10 mouse cellular contexts compared by ENCODE assay signal in the genomic region with DNA sequence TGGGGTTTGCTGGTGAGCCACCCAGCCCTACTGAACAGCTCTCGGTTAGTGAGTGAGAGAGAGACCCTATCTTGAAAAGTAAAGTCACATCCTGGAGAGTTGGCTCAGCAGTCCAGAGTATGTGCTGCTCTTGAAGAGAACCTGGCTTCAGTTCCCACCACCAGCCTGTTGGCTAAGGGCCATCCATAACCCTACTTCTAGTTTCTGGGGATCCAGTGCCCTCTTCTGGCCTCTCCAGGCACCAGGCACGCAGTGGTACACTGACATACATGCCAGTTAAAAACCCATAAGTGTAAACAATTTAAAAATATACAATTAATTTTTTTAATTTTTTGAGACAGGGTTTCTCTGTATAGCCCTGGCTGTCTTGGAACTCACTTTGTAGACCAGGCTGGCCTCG. TPM values are rescaled to one million over a fixed set of nuclear protein-coding genes. Genes with fewer than 3 reads are reported as not detected.
DNase-seq lines count a peak whose midpoint lies in the region; ATAC-seq and TF ChIP-seq lines count a peak whose summit lies in the region.
"Had no signal": no experiment of that assay in that cellular context is flagged by ENCODE, and none has a peak within 500 bp of the region (broad histone marks: within the 10 kb centered on the region; RNA-seq: fewer than 3 reads in every experiment).

No protein-coding gene starts in this region.

- peaks cover 11% of the 10 kb centered on the region; the same call in 1 of the 2 replicates for H3K79me2 ChIP-seq in CH12.LX (replicated peaks; ENCODE audit: control insufficient read depth, extremely low read depth, insufficient read depth, poor library complexity, severe bottlenecking)

- H3K4me2 ChIP-seq in CH12.LX (ENCODE audit: insufficient read depth, low read depth, poor library complexity, severe bottlenecking): no peak overlapping the region; the same call in 1 of the 2 replicates
- H3K4me2 ChIP-seq in forebrain, embryonic 12.5 days: no peak overlapping the region
- H3K4me2 ChIP-seq: embryonic facial prominence, embryonic 15.5 days; hindbrain, embryonic 13.5 days had no signal

- peaks cover 4 to 58% of the 10 kb centered on the region in 2 experiments; a peak in 3 of 4 replicates for H3K4me1 ChIP-seq in CH12.LX (ENCODE audit: control insufficient read depth in 1 of 2, insufficient read depth in 2 of 2)
- H3K4me1 ChIP-seq in bone marrow, adult 2 months (ENCODE audit: control insufficient read depth, insufficient read depth, low read length): peaks cover 2% of the 10 kb centered on the region; the same call in 1 of the 2 replicates
- peaks cover 9% of the 10 kb centered on the region for H3K4me1 ChIP-seq in forebrain, embryonic 12.5 days

- no peak overlapping the region for H3K4me3 ChIP-seq in left cerebral cortex, adult 2 months
- H3K4me3 ChIP-seq in CH12.LX (replicated peaks in 1 of 3; ENCODE audit: low read depth in 2 of 3, low read length in 2 of 3, poor library complexity in 1 of 3): no peak overlapping the region
- no peak overlapping the region for H3K4me3 ChIP-seq in bone marrow, adult 2 months (replicated peaks; ENCODE audit: control insufficient read depth, low read depth, low read length)
- H3K4me3 ChIP-seq in forebrain, embryonic 12.5 days (replicated peaks): no peak overlapping the region
- H3K4me3 ChIP-seq: embryonic facial prominence, embryonic 15.5 days; hindbrain, embryonic 13.5 days had no signal

- no peak for ATAC-seq in forebrain, embryonic 12.5 days (ENCODE audit: low FRiP score)

- no peak for DNase-seq in left cerebral cortex, adult 2 months (ENCODE audit: extremely low spot score in 1 of 2, low spot score in 2 of 2)
- DNase-seq in left cerebral cortex, postnatal 4 days: no peak
- peak; percentile 71 for DNase-seq in CH12.LX (ENCODE audit: extremely low read depth)
- peak; percentile 59 for DNase-seq in naive thymus-derived CD4-positive, alpha-beta T cell, adult 2 months (ENCODE audit: low read depth)
- no peak for DNase-seq in heart, postnatal 14 days
- DNase-seq: cerebellum, adult 9-10 months had no signal

- TF ChIP-seq POLR2A in CH12.LX (IDR thresholded peaks at IDR 0.05; ENCODE audit: low read depth, low read length): no peak
- TF ChIP-seq POLR2A in bone marrow, adult 2 months (IDR thresholded peaks at IDR 0.05; ENCODE audit: borderline replicate concordance, control insufficient read depth, low read depth, low read length): no peak

- dilution Hi-C loops in CH12.LX (cut with MboI; ENCODE audit: extremely low pct_ligation_motif_present, extremely low pct_unique_long_range_greater_than_20kb, low sequenced_read_pairs): no loop called here

- H3K9ac ChIP-seq in CH12.LX (ENCODE audit: insufficient read depth, low read depth): no peak overlapping the region
- H3K9ac ChIP-seq in forebrain, embryonic 12.5 days: no peak overlapping the region
- H3K9ac ChIP-seq: embryonic facial prominence, embryonic 15.5 days; hindbrain, embryonic 13.5 days had no signal

- peak; percentile 71 for TF ChIP-seq RAD21 in CH12.LX (IDR thresholded peaks at IDR 0.05; ENCODE audit: low read depth, low read length)

- H3K36me3 ChIP-seq in CH12.LX (replicated peaks in 1 of 2; ENCODE audit: control insufficient read depth in 1 of 2, insufficient read depth in 1 of 2, low read length in 1 of 2): peaks cover 5 to 45% of the 10 kb centered on the region in 2 experiments
- H3K36me3 ChIP-seq in forebrain, embryonic 12.5 days (replicated peaks): peaks cover 7% of the 10 kb centered on the region

- 87% methylated on average over 3 of the region's 3 CpGs for WGBS in bone marrow, adult 2 months
- WGBS in forebrain, embryonic 12.5 days: 82% methylated on average over 3 of the region's 3 CpGs

- intact Hi-C loops in left cerebral cortex, adult 2 months (cut with DNase I): no loop called here
- intact Hi-C loops in left cerebral cortex, postnatal 4 days (cut with DNase I): no loop called here
- intact Hi-C loops in heart, postnatal 14 days (cut with DNase I): no loop called here

- no peaks in the 10 kb centered on the region for H3K9me3 ChIP-seq in CH12.LX (replicated peaks; ENCODE audit: low read length)
- no peaks in the 10 kb centered on the region for H3K9me3 ChIP-seq in forebrain, embryonic 12.5 days
- H3K9me3 ChIP-seq: embryonic facial prominence, embryonic 15.5 days; hindbrain, embryonic 13.5 days had no signal

- TF ChIP-seq CTCF in left cerebral cortex, adult 2 months (IDR thresholded peaks at IDR 0.05): peak; percentile 4; the same call in 1 of the 2 replicates
- peak in 1 of 2 experiments; percentile 77; a peak in 2 of 4 replicates for TF ChIP-seq CTCF in CH12.LX (conservative IDR thresholded peaks at IDR 0.05 in 1 of 2, IDR thresholded peaks at IDR 0.05 in 1 of 2; ENCODE audit: low read depth in 2 of 2, low read length in 2 of 2)
- peak; percentile 54; the same call in 1 of the 2 replicates for TF ChIP-seq CTCF in bone marrow, adult 2 months (IDR thresholded peaks at IDR 0.05; ENCODE audit: control insufficient read depth, insufficient read depth, low read length)

- in situ Hi-C loops in CH12.LX (cut with MboI; ENCODE audit: low pct_ligation_motif_present, low pct_unique_long_range_greater_than_20kb, low sequenced_read_pairs): no loop called here

- H3K27ac ChIP-seq in left cerebral cortex, adult 2 months: no peak overlapping the region
- no peak overlapping the region for H3K27ac ChIP-seq in CH12.LX (ENCODE audit: insufficient read depth, low read depth)
- H3K27ac ChIP-seq in bone marrow, adult 2 months (ENCODE audit: control insufficient read depth, insufficient read depth, low read depth, low read length, poor library complexity): no peak overlapping the region
- no peak overlapping the region for H3K27ac ChIP-seq in forebrain, embryonic 12.5 days
- H3K27ac ChIP-seq: embryonic facial prominence, embryonic 15.5 days; hindbrain, embryonic 13.5 days had no signal

- TF ChIP-seq EP300 in CH12.LX (IDR thresholded peaks at IDR 0.05; ENCODE audit: low read length): no peak

- H3K27me3 ChIP-seq in CH12.LX (replicated peaks): no peaks in the 10 kb centered on the region
- no peaks in the 10 kb centered on the region for H3K27me3 ChIP-seq in forebrain, embryonic 12.5 days
- H3K27me3 ChIP-seq: embryonic facial prominence, embryonic 15.5 days; hindbrain, embryonic 13.5 days had no signal

TF ChIP-seq in CH12.LX, 34 proteins besides CTCF, POLR2A, EP300 and RAD21 (continues in another document):
- 0 out of 2 replicates have a peak, but pooled peaks have one; percentile 20 for TF ChIP-seq SIN3A (IDR thresholded peaks at IDR 0.05; ENCODE audit: low read length)
- TF ChIP-seq CHD1 (IDR thresholded peaks at IDR 0.05; ENCODE audit: low read depth, low read length): no peak
- TF ChIP-seq ETS1 (conservative IDR thresholded peaks at IDR 0.05; ENCODE audit: low read depth, low read length): no peak
- no peak for TF ChIP-seq UBTF (IDR thresholded peaks at IDR 0.05; ENCODE audit: low read depth, low read length)

RNA-seq across cellular contexts. Expression of gene Ifi35, which starts 2.2 kb away (rescaled TPM):
- 1 to 10 TPM; 2.4 to 3.2 TPM for total RNA-seq in left cerebral cortex, adult 2 months (2021)
- total RNA-seq in left cerebral cortex, postnatal 4 days (2021): 1 to 10 TPM in 1 of 2 experiments, under 1 TPM in 1; 0.84 to 1.4 TPM
- total RNA-seq in CH12.LX (2012; rRNA removed) (49.3 and 59.3 TPM in 2 replicates), CH12.LX (2014; rRNA removed) (74.9 and 79.1 TPM in 2 replicates)
- polyA plus RNA-seq in CH12.LX (2012; ENCODE audit: insufficient read length, low read depth): 63.7 and 67.6 TPM in 2 replicates
- 24.9 and 45.0 TPM in 2 replicates for polyA plus RNA-seq in bone marrow, adult 2 months (2011; ENCODE audit: insufficient read depth, insufficient read length, low replicate concordance, missing spikeins)
- total RNA-seq in heart, postnatal 14 days (2021): 10 to 100 TPM; 12.2 TPM
- polyA plus RNA-seq in forebrain, embryonic 12.5 days (2016; fragmentation: Nextera tagmentation; extraction: Ambion mirVana): 2.2 TPM in 2 replicates

RNA-seq across cellular contexts. Expression of gene Rpl27, which starts 8.3 kb away (rescaled TPM):
- total RNA-seq in left cerebral cortex, adult 2 months (2021): 10 to 100 TPM; 31.5 to 34.7 TPM
- total RNA-seq in left cerebral cortex, postnatal 4 days (2021): 10 to 100 TPM; 68.9 to 71.3 TPM
- total RNA-seq in CH12.LX (2012; rRNA removed) (3,039 and 3,055 TPM in 2 replicates), CH12.LX (2014; rRNA removed) (5,415 and 5,728 TPM in 2 replicates)
- 881 and 909 TPM in 2 replicates for polyA plus RNA-seq in CH12.LX (2012; ENCODE audit: insufficient read length, low read depth)
- 532 and 941 TPM in 2 replicates for polyA plus RNA-seq in bone marrow, adult 2 months (2011; ENCODE audit: insufficient read depth, insufficient read length, low replicate concordance, missing spikeins)
- 10 to 100 TPM; 49.7 to 52.9 TPM for total RNA-seq in heart, postnatal 14 days (2021)
- polyA plus RNA-seq in forebrain, embryonic 12.5 days (2016; fragmentation: Nextera tagmentation; extraction: Ambion mirVana): 354 and 378 TPM in 2 replicates

RNA-seq across cellular contexts. Expression of gene Rnd2, which starts 14.4 kb away (rescaled TPM):
- total RNA-seq in left cerebral cortex, adult 2 months (2021): 100 to 1,000 TPM; 141 to 159 TPM
- 10 to 100 TPM; 70.3 to 72.3 TPM for total RNA-seq in left cerebral cortex, postnatal 4 days (2021)
- total RNA-seq in CH12.LX (2012; rRNA removed): 2.8 and 3.4 TPM in 2 replicates
- 1.1 and 1.4 TPM in 2 replicates for total RNA-seq in CH12.LX (2014; rRNA removed)
- polyA plus RNA-seq in CH12.LX (2012; ENCODE audit: insufficient read length, low read depth): 4.5 and 4.6 TPM in 2 replicates
- 1.0 and 1.7 TPM in 2 replicates for polyA plus RNA-seq in bone marrow, adult 2 months (2011; ENCODE audit: insufficient read depth, insufficient read length, low replicate concordance, missing spikeins)
- total RNA-seq in heart, postnatal 14 days (2021): 1 to 10 TPM; 5.9 to 6.7 TPM
- 101 and 105 TPM in 2 replicates for polyA plus RNA-seq in forebrain, embryonic 12.5 days (2016; fragmentation: Nextera tagmentation; extraction: Ambion mirVana)

RNA-seq across cellular contexts. Expression of gene Vat1, which starts 15.6 kb away (rescaled TPM):
- 10 to 100 TPM; 33.4 to 36.8 TPM for total RNA-seq in left cerebral cortex, adult 2 months (2021)
- total RNA-seq in left cerebral cortex, postnatal 4 days (2021): 100 to 1,000 TPM; 107 to 112 TPM
- total RNA-seq in CH12.LX (2012; rRNA removed): 20.2 and 29.9 TPM in 2 replicates
- total RNA-seq in CH12.LX (2014; rRNA removed): 14.5 and 14.9 TPM in 2 replicates
- polyA plus RNA-seq in CH12.LX (2012; ENCODE audit: insufficient read length, low read depth): 46.0 and 49.4 TPM in 2 replicates
- 10.6 and 19.0 TPM in 2 replicates for polyA plus RNA-seq in bone marrow, adult 2 months (2011; ENCODE audit: insufficient read depth, insufficient read length, low replicate concordance, missing spikeins)
- total RNA-seq in heart, postnatal 14 days (2021): 10 to 100 TPM; 31.8 to 33.0 TPM
- polyA plus RNA-seq in forebrain, embryonic 12.5 days (2016; fragmentation: Nextera tagmentation; extraction: Ambion mirVana): 62.9 and 65.4 TPM in 2 replicates

RNA-seq across cellular contexts. Expression of gene Ptges3l, which starts 25.3 kb away (rescaled TPM):
- 1 to 10 TPM; 2.3 to 4.2 TPM for total RNA-seq in left cerebral cortex, adult 2 months (2021)
- 1 to 10 TPM; 1.2 to 2.4 TPM for total RNA-seq in left cerebral cortex, postnatal 4 days (2021)
- total RNA-seq in CH12.LX (2012; rRNA removed) (2.3 and 2.4 TPM in 2 replicates), CH12.LX (2014; rRNA removed) (1.9 and 2.3 TPM in 2 replicates)
- 2.2 and 3.0 TPM in 2 replicates for polyA plus RNA-seq in CH12.LX (2012; ENCODE audit: insufficient read length, low read depth)
- polyA plus RNA-seq in bone marrow, adult 2 months (2011; ENCODE audit: insufficient read depth, insufficient read length, low replicate concordance, missing spikeins): 2.4 TPM in 1 of 2 replicates, not detected in the other
- 10 to 100 TPM; 60.2 to 61.2 TPM for total RNA-seq in heart, postnatal 14 days (2021)
- polyA plus RNA-seq in forebrain, embryonic 12.5 days (2016; fragmentation: Nextera tagmentation; extraction: Ambion mirVana): 2.1 and 2.5 TPM in 2 replicates

Comparison
In these comparisons a context has a peak if more than half of its experiments do, and no peak if none do; other contexts are left out.
1. DNase-seq: peak in CH12.LX (single experiment) and naive thymus-derived CD4-positive, alpha-beta T cell, adult 2 months (single experiment); none in left cerebral cortex, adult 2 months (0 of 2), left cerebral cortex, postnatal 4 days (single experiment) and heart, postnatal 14 days (0 of 2).
2. RNA of gene Rpl27, which starts 8.3 kb away (total RNA-seq): 3,039 to 5,728 TPM in CH12.LX; 68.9 to 71.3 TPM in left cerebral cortex, postnatal 4 days, 49.7 to 52.9 TPM in heart, postnatal 14 days and 31.5 to 34.7 TPM in left cerebral cortex, adult 2 months; every median in the first group is over 10 times any median in the second.
3. RNA of gene Rnd2, which starts 14.4 kb away (total RNA-seq): 141 to 159 TPM in left cerebral cortex, adult 2 months and 70.3 to 72.3 TPM in left cerebral cortex, postnatal 4 days; 5.9 to 6.7 TPM in heart, postnatal 14 days and 1.1 to 3.4 TPM in CH12.LX; every median in the first group is over 4 times any median in the second.